Mouse (Mus musculus) midbrain, embryonic 15.5 days (tissue): Measurements from ENCODE around the gene Osbpl7. TPM values are rescaled to one million over a fixed set of nuclear protein-coding genes. Genes with fewer than 3 reads are reported as not detected.

Source experiments
- ATAC-seq: fragments of 200-750 bp; cut with Nextera tagmentation; replicated peaks from 2 replicates; pipeline ENCODE4 v1.8.0; 2017; ENCODE audit warnings: moderate TSS enrichment
- H3K27ac ChIP-seq: fragments of 300-500 bp; sonication (generic); 2 replicates; pipeline ENCODE4 v1.5.1; 2015; ENCODE audit warnings: mild to moderate bottlenecking, inconsistent platforms
- H3K27me3 ChIP-seq: fragments of 300-500 bp; sonication (generic); replicated peaks from 2 replicates; pipeline ENCODE4 v1.6.1; 2015; ENCODE audit warnings: inconsistent platforms
- H3K36me3 ChIP-seq: fragments of 300-500 bp; sonication (generic); replicated peaks from 2 replicates; pipeline ENCODE4 v1.6.1; 2015; ENCODE audit warnings: inconsistent platforms
- H3K4me1 ChIP-seq: fragments of 300-500 bp; sonication (generic); 2 replicates; pipeline ENCODE4 v1.6.1; 2015; ENCODE audit warnings: inconsistent platforms
- H3K4me2 ChIP-seq: fragments of 300-500 bp; sonication (generic); 2 replicates; pipeline ENCODE4 v1.6.1; 2015; ENCODE audit warnings: inconsistent platforms, mild to moderate bottlenecking, moderate library complexity
- H3K4me3 ChIP-seq: fragments of 300-500 bp; sonication (generic); 2 replicates; pipeline ENCODE4 v1.5.1; 2015; ENCODE audit warnings: mild to moderate bottlenecking, inconsistent platforms
- H3K9ac ChIP-seq: fragments of 300-500 bp; sonication (generic); 2 replicates; pipeline ENCODE4 v1.6.1; 2015; ENCODE audit warnings: mild to moderate bottlenecking, inconsistent platforms
- H3K9me3 ChIP-seq: fragments of 300-500 bp; sonication (generic); 2 replicates; pipeline ENCODE4 v1.6.1; 2016; ENCODE audit warnings: inconsistent platforms
- WGBS: fragments of 180-500 bp; shearing (Covaris S2); methylation state at CpG from one replicate; pipeline ENCODE4 v1.1.7; 2015; ENCODE audit warnings: mixed read lengths; 5-methylcytosine and 5-hydroxymethylcytosine counted together
- polyA plus RNA-seq: library from polyadenylated mRNA; unstranded; fragments of >200 nt; fragmentation: Nextera tagmentation; extraction: Ambion mirVana; gene quantifications from 2 replicates; pipeline ENCODE4 v1.2.1, GENCODE M21; 2015

Gene Osbpl7
- polyA plus RNA-seq, 1 experiment from 2014 or later: 14.1 TPM

- H3K9me3 ChIP-seq: no peaks in the 10 kb centered on the region
- H3K4me3 ChIP-seq: no peak overlapping the region
- 96% methylated on average over 8 of the region's 8 CpGs for WGBS
- H3K4me1 ChIP-seq: peaks cover 15% of the 10 kb centered on the region
- no peak overlapping the region for H3K4me2 ChIP-seq
- H3K9ac ChIP-seq: no peak overlapping the region
- no peaks in the 10 kb centered on the region for H3K36me3 ChIP-seq
- no peaks in the 10 kb centered on the region for H3K27me3 ChIP-seq
- no peak overlapping the region for H3K27ac ChIP-seq
- no peak for ATAC-seq
Observed at GRCm38 (mm10) chr11:97044902-97045301, 5.5 kb upstream of the Osbpl7 start.

- H3K36me3 ChIP-seq: no peaks in the 10 kb centered on the region
Observed at GRCm38 (mm10) chr11:97045861-97046260, 4.6 kb upstream of the Osbpl7 start.

GRCm38 (mm10) chr11:97048090-97048650 lies 2.3 kb upstream of the Osbpl7 start:
- Histone ChIP-seq H3K27ac (no peak overlapping the region), H3K9me3 (no peaks in the 10 kb centered on the region)
- 83% methylated on average over 8 of the region's 8 CpGs for WGBS

More at GRCm38 (mm10) chr11:97045861-97046260, 4.6 kb upstream of the Osbpl7 start:
- Histone ChIP-seq H3K27me3 (no peaks in the 10 kb centered on the region), H3K9ac (no peak overlapping the region), H3K4me2 (no peak overlapping the region), H3K9me3 (no peaks in the 10 kb centered on the region), H3K27ac (no peak overlapping the region), H3K4me3 (no peak overlapping the region), H3K4me1 (peaks cover 21% of the 10 kb centered on the region)
- ATAC-seq: no peak
- 81% methylated on average over 7 of the region's 7 CpGs for WGBS

GRCm38 (mm10) chr11:97049492-97050085 lies 839 bp upstream of the Osbpl7 start:
- 77% methylated on average over 6 of the region's 6 CpGs for WGBS
- H3K36me3 ChIP-seq: peaks cover 11% of the 10 kb centered on the region; the same call in 1 of the 2 replicates
- peaks cover 27% of the 10 kb centered on the region for H3K4me1 ChIP-seq

More at GRCm38 (mm10) chr11:97048090-97048650, 2.3 kb upstream of the Osbpl7 start:
- no peak for ATAC-seq
- H3K9ac ChIP-seq: no peak overlapping the region
- H3K4me2 ChIP-seq: no peak overlapping the region
- H3K27me3 ChIP-seq: no peaks in the 10 kb centered on the region
- H3K4me3 ChIP-seq: no peak overlapping the region
- no peaks in the 10 kb centered on the region for H3K36me3 ChIP-seq
- H3K4me1 ChIP-seq: peaks cover 27% of the 10 kb centered on the region

GRCm38 (mm10) chr11:97050944-97051586 lies 637 bp downstream of the Osbpl7 start:
- Histone ChIP-seq H3K4me1 (peaks cover 27% of the 10 kb centered on the region), H3K9me3 (no peaks in the 10 kb centered on the region), H3K36me3 (peaks cover 25% of the 10 kb centered on the region; the same call in 1 of the 2 replicates), H3K9ac (peak overlapping the region; percentile 79), H3K4me2 (peak overlapping the region; percentile 96), H3K27me3 (no peaks in the 10 kb centered on the region), H3K4me3 (peak overlapping the region; percentile 61), H3K27ac (peak overlapping the region; percentile 67)
- 18% methylated on average over 13 of the region's 13 CpGs for WGBS
- ATAC-seq: peak; percentile 59

More at GRCm38 (mm10) chr11:97049492-97050085, 839 bp upstream of the Osbpl7 start:
- H3K4me2 ChIP-seq: no peak overlapping the region
- H3K4me3 ChIP-seq: no peak overlapping the region
- H3K9ac ChIP-seq: no peak overlapping the region
- no peak overlapping the region for H3K27ac ChIP-seq
- no peak for ATAC-seq
- no peaks in the 10 kb centered on the region for H3K9me3 ChIP-seq
- H3K27me3 ChIP-seq: no peaks in the 10 kb centered on the region

- Histone ChIP-seq H3K4me2 (no peak overlapping the region), H3K36me3 (peaks cover 30% of the 10 kb centered on the region; the same call in 1 of the 2 replicates), H3K9ac (no peak overlapping the region), H3K27ac (no peak overlapping the region), H3K27me3 (no peaks in the 10 kb centered on the region), H3K4me1 (peaks cover 27% of the 10 kb centered on the region), H3K4me3 (no peak overlapping the region), H3K9me3 (no peaks in the 10 kb centered on the region)
- 34% methylated on average over 11 of the region's 11 CpGs for WGBS
- no peak for ATAC-seq
Observed at GRCm38 (mm10) chr11:97052219-97052646, 1.8 kb downstream of the Osbpl7 start.

GRCm38 (mm10) chr11:97063274-97063920 lies 13.0 kb downstream of the Osbpl7 start:
- no peak for ATAC-seq
- Histone ChIP-seq H3K27ac (peak overlapping the region; percentile 65), H3K9ac (no peak overlapping the region), H3K36me3 (peaks cover 10% of the 10 kb centered on the region; the same call in 1 of the 2 replicates), H3K27me3 (no peaks in the 10 kb centered on the region), H3K4me3 (no peak overlapping the region), H3K4me1 (no peaks in the 10 kb centered on the region), H3K4me2 (no peak overlapping the region), H3K9me3 (no peaks in the 10 kb centered on the region)
- WGBS: 20% methylated on average over 9 of the region's 9 CpGs

GRCm38 (mm10) chr11:97063921-97064295 lies 13.5 kb downstream of the Osbpl7 start:
- ATAC-seq: no peak
- Histone ChIP-seq H3K27me3 (no peaks in the 10 kb centered on the region), H3K27ac (peak overlapping the region; percentile 65; the same call in 1 of the 2 replicates), H3K4me2 (no peak overlapping the region), H3K36me3 (peaks cover 12% of the 10 kb centered on the region; the same call in 1 of the 2 replicates), H3K4me3 (no peak overlapping the region), H3K9ac (no peak overlapping the region), H3K4me1 (no peaks in the 10 kb centered on the region), H3K9me3 (no peaks in the 10 kb centered on the region)
- WGBS: 86% methylated on average over 3 of the region's 3 CpGs

GRCm38 (mm10) chr11:97065538-97066295 lies 15.3 kb downstream of the Osbpl7 start:
- ATAC-seq: no peak
- no peak overlapping the region for H3K27ac ChIP-seq
- 89% methylated on average over 12 of the region's 12 CpGs for WGBS
- H3K4me3 ChIP-seq: no peak overlapping the region
- no peak overlapping the region for H3K9ac ChIP-seq
- no peaks in the 10 kb centered on the region for H3K27me3 ChIP-seq
- H3K36me3 ChIP-seq: peaks cover 9% of the 10 kb centered on the region; the same call in 1 of the 2 replicates
- no peak overlapping the region for H3K4me2 ChIP-seq
- no peaks in the 10 kb centered on the region for H3K4me1 ChIP-seq
- no peaks in the 10 kb centered on the region for H3K9me3 ChIP-seq

- H3K36me3 ChIP-seq: peaks cover 9% of the 10 kb centered on the region; the same call in 1 of the 2 replicates
- no peak; the same call in 1 of the 2 replicates for ATAC-seq
- H3K9me3 ChIP-seq: no peaks in the 10 kb centered on the region
- H3K27me3 ChIP-seq: no peaks in the 10 kb centered on the region
- no peaks in the 10 kb centered on the region for H3K4me1 ChIP-seq
- no peak overlapping the region for H3K4me2 ChIP-seq
- no peak overlapping the region for H3K27ac ChIP-seq
- no peak overlapping the region for H3K9ac ChIP-seq
- no peak overlapping the region for H3K4me3 ChIP-seq
- 47% methylated on average over 22 of the region's 22 CpGs for WGBS
Observed at GRCm38 (mm10) chr11:97066656-97067360, 16.4 kb downstream of the Osbpl7 start.

GRCm38 (mm10) chr11:97069333-97069732 lies 18.9 kb downstream of the Osbpl7 start:
- WGBS: 38% methylated on average over 1 of the region's 1 CpGs
- Histone ChIP-seq H3K4me1 (no peaks in the 10 kb centered on the region), H3K9me3 (no peaks in the 10 kb centered on the region), H3K27ac (no peak overlapping the region), H3K4me2 (no peak overlapping the region), H3K36me3 (peaks cover 9% of the 10 kb centered on the region; the same call in 1 of the 2 replicates), H3K4me3 (no peak overlapping the region), H3K9ac (no peak overlapping the region), H3K27me3 (no peaks in the 10 kb centered on the region)
- no peak for ATAC-seq
